Mouse (Mus musculus) CH12.LX (cell line): ENCODE results near the gene Myom1.

Experiments used
- BHLHE40 ChIP-seq: IDR thresholded peaks from 2 replicates; pipeline ENCODE4 v1.6.1; 2011; ENCODE audit warnings: mild to moderate bottlenecking, low read depth, low read length, improper control_type of control experiment
- CHD2 ChIP-seq: IDR thresholded peaks from 2 replicates; pipeline ENCODE4 v1.6.1; 2011; ENCODE audit warnings: low read length, improper control_type of control experiment
- CTCF ChIP-seq, 2 experiments: IDR thresholded peaks in 1 of 2; conservative IDR thresholded peaks in 1 of 2; 2 replicates each; pipeline ENCODE4 v1.5.1; 2011 to 2012; ENCODE audit warnings: low read depth in 2 of 2, low read length in 2 of 2, improper control_type of control experiment in 1 of 2, inconsistent platforms in 1 of 2, mild to moderate bottlenecking in 1 of 2, moderate library complexity in 1 of 2
- EP300 ChIP-seq: IDR thresholded peaks from 2 replicates; pipeline ENCODE4 v1.6.1; 2011; ENCODE audit warnings: low read length, improper control_type of control experiment
- HCFC1 ChIP-seq: IDR thresholded peaks from 2 replicates; pipeline ENCODE4 v1.6.1; 2012; ENCODE audit warnings: low read depth, mild to moderate bottlenecking, inconsistent platforms, low read length, improper control_type of control experiment
- MAFK ChIP-seq: IDR thresholded peaks from 2 replicates; pipeline ENCODE4 v1.6.1; 2011; ENCODE audit warnings: low read length, improper control_type of control experiment; ENCODE audit not compliant: insufficient replicate concordance
- MXI1 ChIP-seq: IDR thresholded peaks from 2 replicates; pipeline ENCODE4 v1.6.1; 2011; ENCODE audit warnings: mild to moderate bottlenecking, low read depth, low read length, improper control_type of control experiment
- NELFE ChIP-seq: IDR thresholded peaks from 2 replicates; pipeline ENCODE4 v1.6.1; 2011; ENCODE audit warnings: low read depth, low read length, improper control_type of control experiment
- NRF1 ChIP-seq: IDR thresholded peaks from 2 replicates; pipeline ENCODE4 v1.6.1; 2014; ENCODE audit warnings: low read depth, mild to moderate bottlenecking, inconsistent platforms, low read length, improper control_type of control experiment, moderate library complexity
- POLR2A ChIP-seq: IDR thresholded peaks from 2 replicates; pipeline ENCODE4 v1.6.1; 2011; ENCODE audit warnings: low read depth, mild to moderate bottlenecking, improper control_type of control experiment, low read length
- RAD21 ChIP-seq: IDR thresholded peaks from 2 replicates; pipeline ENCODE4 v1.6.1; 2011; ENCODE audit warnings: low read depth, mild to moderate bottlenecking, low read length, improper control_type of control experiment, moderate library complexity
- RCOR1 ChIP-seq: conservative IDR thresholded peaks from 2 replicates; pipeline ENCODE4 v1.6.1; 2012; ENCODE audit warnings: low read depth, mild to moderate bottlenecking, inconsistent platforms, low read length, improper control_type of control experiment
- TBP ChIP-seq: conservative IDR thresholded peaks from 2 replicates; pipeline ENCODE4 v1.6.1; 2011; ENCODE audit warnings: low read depth, low read length, improper control_type of control experiment
- USF2 ChIP-seq: conservative IDR thresholded peaks from 2 replicates; pipeline ENCODE4 v1.6.1; 2011; ENCODE audit warnings: low read depth, low read length, improper control_type of control experiment

DNA sequence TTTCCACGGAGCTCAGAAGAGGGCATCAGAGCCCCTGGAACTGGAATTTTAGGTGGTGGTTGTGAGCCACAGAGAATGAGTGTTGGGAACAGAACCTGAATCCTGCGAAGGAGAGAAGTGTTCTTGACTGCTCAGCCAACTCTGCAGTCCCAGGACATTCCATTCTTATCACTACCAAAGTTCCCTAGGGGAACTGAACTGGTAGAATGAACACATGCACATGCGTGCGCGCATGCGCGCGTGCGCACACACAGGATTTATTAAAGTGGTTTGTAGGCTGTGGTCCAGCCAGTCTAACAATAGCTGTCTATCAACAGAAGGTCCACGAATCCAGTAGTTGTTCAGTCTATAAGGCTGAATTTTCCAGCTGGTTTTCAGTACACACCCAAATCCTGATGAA lies 21.6 kb downstream of the Myom1 start:
- TF ChIP-seq BHLHE40 (no peak), POLR2A (no peak), TBP (no peak), CTCF (conservative IDR thresholded peaks at IDR 0.05 in 1 of 2, IDR thresholded peaks at IDR 0.05 in 1 of 2; ENCODE audit: low read depth in 2 of 2, low read length in 2 of 2) (no peak), NRF1 (no peak), EP300 (no peak), CHD2 (no peak), NELFE (no peak), USF2 (no peak), MAFK (no peak), RCOR1 (no peak), HCFC1 (no peak), MXI1 (no peak), RAD21 (no peak)
